Mouse (Mus musculus) spleen, embryonic (tissue): ENCODE data around the gene Doc2a.
"Not testable (repeated sequence)": the region's sequence is repeated elsewhere in the genome, so short reads cannot be mapped to it uniquely, and the experiment has no call there.

Source experiments
- CTCF ChIA-PET: fragments of 350-600 bp; sonication (Branson Sonifier 250); formaldehyde crosslinking; loops from one replicate; lab custom pipeline; 2022; lab: Charles Lee

Gene Doc2a

GRCm38 (mm10) chr7:126862147-126862784 lies 15.1 kb downstream of the Doc2a start, which contains the start of gene Ino80e:
Gene Ino80e, minus strand, starts transcription at chr7:126862377.
- CTCF ChIA-PET, result interaction anchor here (0.6 to 1.6 kb wide), 3 partner anchors 23 to 194 kb away, joined by 4 to 7 read pairs (median 4); partner anchors contain the start of gene Taok2

GRCm38 (mm10) chr7:126863791-126864190 lies 16.6 kb downstream of the Doc2a start:
- CTCF ChIA-PET, result interaction anchor here (1.1 kb wide), 1 partner anchor 20 kb away, joined by 3 read pairs; no protein-coding TSS in a partner anchor

GRCm38 (mm10) chr7:126867534-126867933 lies 20.3 kb downstream of the Doc2a start:
- CTCF ChIA-PET, result no interaction called here

- CTCF ChIA-PET, result no interaction called here
Observed at GRCm38 (mm10) chr7:126868003-126868402, 20.8 kb downstream of the Doc2a start.

GRCm38 (mm10) chr7:126869780-126870519 lies 22.7 kb downstream of the Doc2a start:
- CTCF ChIA-PET, result no interaction called here

GRCm38 (mm10) chr7:126870520-126870891 lies 23.3 kb downstream of the Doc2a start:
- CTCF ChIA-PET, result no interaction called here

GRCm38 (mm10) chr7:126877239-126877638 lies 30.0 kb downstream of the Doc2a start:
- CTCF ChIA-PET, result no interaction called here

- CTCF ChIA-PET, result no interaction called here
Observed at GRCm38 (mm10) chr7:126881040-126881439, 33.8 kb downstream of the Doc2a start.

- CTCF ChIA-PET, result interaction anchor here (0.6 kb wide), 1 partner anchor 20 kb away, joined by 3 read pairs; no protein-coding TSS in a partner anchor
Observed at GRCm38 (mm10) chr7:126883731-126884181, 36.5 kb downstream of the Doc2a start.

- CTCF ChIA-PET, result interaction anchor here (0.6 to 1.2 kb wide), 3 partner anchors 21 to 193 kb away, joined by 3 to 4 read pairs (median 3); partner anchors contain the start of genes Hirip3 and Ino80e
Observed at GRCm38 (mm10) chr7:126884286-126885164, 37.3 kb downstream of the Doc2a start, which contains the start of gene Taok2. Gene Taok2, minus strand, starts transcription at chr7:126884703.

GRCm38 (mm10) chr7:126887281-126887680 lies 40.1 kb downstream of the Doc2a start:
- CTCF ChIA-PET, result no interaction called here

GRCm38 (mm10) chr7:126888852-126889251 lies 41.6 kb downstream of the Doc2a start:
- CTCF ChIA-PET, result no interaction called here

- CTCF ChIA-PET, result no interaction called here
Observed at GRCm38 (mm10) chr7:126896912-126897311, 49.7 kb downstream of the Doc2a start.

GRCm38 (mm10) chr7:126897390-126898101 lies 50.3 kb downstream of the Doc2a start:
- CTCF ChIA-PET, result no interaction called here

- CTCF ChIA-PET, result no interaction called here
Observed at GRCm38 (mm10) chr7:126898102-126898990, 51.1 kb downstream of the Doc2a start.

- CTCF ChIA-PET, result not testable (repeated sequence)
Observed at GRCm38 (mm10) chr7:126899781-126900180, 52.6 kb downstream of the Doc2a start.
